Mouse (Mus musculus) ES-E14 (cell line): ENCODE measurements around the gene Nr1d2. TPM values are rescaled to one million over a fixed set of nuclear protein-coding genes. Genes with fewer than 3 reads are reported as not detected.
A peak's percentile ranks its signal among the peaks of the same experiment; 100 is the strongest.
"Not testable (repeated sequence)": the region's sequence is repeated elsewhere in the genome, so short reads cannot be mapped to it uniquely, and the experiment has no call there.

Experiments used
- DNase-seq: peaks from one replicate; pipeline ENCODE4 v3.0.0-alpha.2; 2013; ENCODE audit warnings: low read depth, low spot score
- H3K27ac ChIP-seq: 2 replicates; pipeline ENCODE4 v1.5.1; 2012; ENCODE audit warnings: low read depth, mild to moderate bottlenecking, low read length, moderate library complexity, mixed read lengths; ENCODE audit not compliant: poor library complexity, insufficient read depth, severe bottlenecking
- H3K36me3 ChIP-seq: 2 replicates; pipeline ENCODE4 v1.6.1; 2012; ENCODE audit warnings: mild to moderate bottlenecking, low read length, moderate library complexity, mixed read lengths; ENCODE audit not compliant: control insufficient read depth, poor library complexity, insufficient read depth, severe bottlenecking
- H3K4me1 ChIP-seq, 2 experiments: fragments of 150-350 bp in 1 of 2; sonication (generic) in 1 of 2; 2 replicates each; pipeline ENCODE4 v1.6.1; 2012; ENCODE audit warnings: low read length in 2 of 2, mild to moderate bottlenecking in 1 of 2, mixed read lengths in 1 of 2; ENCODE audit not compliant: control insufficient read depth in 2 of 2, insufficient read depth in 2 of 2, poor library complexity in 1 of 2
- H3K4me3 ChIP-seq, 2 experiments: fragments of 150-350 bp in 1 of 2; sonication (generic) in 1 of 2; 2 replicates each; pipeline ENCODE4 v1.5.1; 2012; ENCODE audit warnings: low read length in 2 of 2, low read depth in 1 of 2, mild to moderate bottlenecking in 1 of 2, mixed read lengths in 1 of 2; ENCODE audit not compliant: insufficient read depth in 1 of 2, poor library complexity in 1 of 2, severe bottlenecking in 1 of 2
- H3K9ac ChIP-seq: 2 replicates; pipeline ENCODE4 v1.6.1; 2012; ENCODE audit warnings: low read depth, mild to moderate bottlenecking, low read length, mixed read lengths; ENCODE audit not compliant: poor library complexity, insufficient read depth, severe bottlenecking
- H3K9me3 ChIP-seq: fragments of 150-350 bp; sonication (generic); 2 replicates; pipeline ENCODE4 v1.6.1; 2012; ENCODE audit warnings: low read depth, mild to moderate bottlenecking, low read length; ENCODE audit not compliant: control insufficient read depth, insufficient read depth
- CHD2 ChIP-seq: IDR thresholded peaks from 2 replicates; pipeline ENCODE4 v1.6.1; 2014; ENCODE audit warnings: mild to moderate bottlenecking, low read depth, low read length, inconsistent platforms
- HCFC1 ChIP-seq: IDR thresholded peaks from 2 replicates; pipeline ENCODE4 v1.6.1; 2012; ENCODE audit warnings: low read length, inconsistent platforms, borderline replicate concordance; ENCODE audit not compliant: insufficient read depth
- MAFK ChIP-seq: IDR thresholded peaks from 2 replicates; pipeline ENCODE4 v1.6.1; 2014; ENCODE audit warnings: mild to moderate bottlenecking, low read depth, low read length, inconsistent platforms; ENCODE audit not compliant: insufficient read depth
- ZC3H11A ChIP-seq: IDR thresholded peaks from 2 replicates; pipeline ENCODE4 v1.6.1; 2012; ENCODE audit warnings: low read depth, mild to moderate bottlenecking, inconsistent platforms, low read length, borderline replicate concordance
- ZNF384 ChIP-seq: IDR thresholded peaks from 2 replicates; pipeline ENCODE4 v1.6.1; 2012; ENCODE audit warnings: low read depth, low read length, inconsistent platforms
- in situ Hi-C, 2 experiments: fragments of 600-800 bp; cut with MboI; formaldehyde crosslinking; loops; one replicate each; pipeline ENCODE4 v1.15.1; 2025; ENCODE audit warnings: low sequenced_read_pairs in 2 of 2, inconsistent platforms in 1 of 2; ENCODE audit not compliant: unreplicated experiment in 2 of 2
- total RNA-seq: library from RNA; depleted of rRNA; stranded (reverse); fragments of 300-350 nt; gene quantifications from 2 replicates; pipeline ENCODE4 v1.2.3, GENCODE M21; 2012

Gene Nr1d2
- total RNA-seq, 1 experiment = 18.7 TPM

GRCm38 (mm10) chr14:18270529-18271441 lies 31.9 kb upstream of the Nr1d2 start, which contains the start of the genes Nkiras1 and Rpl15:
Nkiras1 (plus strand) TSS chr14:18271136.
Rpl15 (minus strand) TSS chr14:18271391.
- Histone ChIP-seq H3K27ac (peak within 1 kb of the TSS; percentile 65), H3K9ac (peak within 1 kb of the TSS; percentile 94), H3K9me3 (no peaks in the 10 kb centered on the region), H3K36me3 (peaks cover 21% of the 10 kb centered on the region), H3K4me3 (peak within 1 kb of the TSS; percentile 90 to 99), H3K4me1 (peaks cover 0 to 3% of the 10 kb centered on the region in 2 experiments; a peak in 1 of 4 replicates)
- DNase-seq = peak; percentile 96
- in situ Hi-C loops = no loop called here
- no peak for TF ChIP-seq ZNF384
- TF ChIP-seq CHD2 = no peak
- peak; percentile 93 for TF ChIP-seq HCFC1
- TF ChIP-seq MAFK = no peak
- TF ChIP-seq ZC3H11A = no peak

GRCm38 (mm10) chr14:18269947-18270528 lies 31.1 kb upstream of the Nr1d2 start:
- peaks cover 21% of the 10 kb centered on the region for H3K36me3 ChIP-seq
- H3K4me1 ChIP-seq, in situ Hi-C loops, H3K9me3 ChIP-seq: not testable (repeated sequence)
- peak overlapping the region; percentile 94 for H3K9ac ChIP-seq
- peak overlapping the region; percentile 81 to 99 for H3K4me3 ChIP-seq
- H3K27ac ChIP-seq = peak overlapping the region; percentile 65
- DNase-seq = peak; percentile 7

- H3K4me3 ChIP-seq = no peak overlapping the region
- no peak for DNase-seq
- no peak overlapping the region for H3K9ac ChIP-seq
- in situ Hi-C loops = no loop called here
- TF ChIP-seq MAFK = no peak
- TF ChIP-seq HCFC1 = no peak
- no peak for TF ChIP-seq ZC3H11A
- TF ChIP-seq ZNF384 = no peak
- TF ChIP-seq CHD2 = no peak
- H3K9me3 ChIP-seq = no peaks in the 10 kb centered on the region
- no peak overlapping the region for H3K27ac ChIP-seq
- H3K4me1 ChIP-seq = 0 out of 4 replicates have a peak, but pooled peaks cover 0 to 1% of the 10 kb centered on the region in 2 experiments
- H3K36me3 ChIP-seq = peaks cover 3% of the 10 kb centered on the region; the same call in 1 of the 2 replicates
Observed at GRCm38 (mm10) chr14:18263427-18263826, 24.5 kb upstream of the Nr1d2 start.

- H3K9ac ChIP-seq = no peak overlapping the region
- in situ Hi-C loops = no loop called here
- H3K36me3 ChIP-seq = no peaks in the 10 kb centered on the region
- no peak overlapping the region for H3K4me3 ChIP-seq
- H3K4me1 ChIP-seq = no peaks in the 10 kb centered on the region
- no peak overlapping the region for H3K27ac ChIP-seq
- H3K9me3 ChIP-seq = no peaks in the 10 kb centered on the region
- no peak for TF ChIP-seq ZC3H11A
- 0 out of 2 replicates have a peak, but pooled peaks have one; percentile 13 for TF ChIP-seq ZNF384
- TF ChIP-seq HCFC1 = no peak
- peak; percentile 15 for DNase-seq
Observed at GRCm38 (mm10) chr14:18261203-18261602, 22.3 kb upstream of the Nr1d2 start.
